In the genomic region with DNA sequence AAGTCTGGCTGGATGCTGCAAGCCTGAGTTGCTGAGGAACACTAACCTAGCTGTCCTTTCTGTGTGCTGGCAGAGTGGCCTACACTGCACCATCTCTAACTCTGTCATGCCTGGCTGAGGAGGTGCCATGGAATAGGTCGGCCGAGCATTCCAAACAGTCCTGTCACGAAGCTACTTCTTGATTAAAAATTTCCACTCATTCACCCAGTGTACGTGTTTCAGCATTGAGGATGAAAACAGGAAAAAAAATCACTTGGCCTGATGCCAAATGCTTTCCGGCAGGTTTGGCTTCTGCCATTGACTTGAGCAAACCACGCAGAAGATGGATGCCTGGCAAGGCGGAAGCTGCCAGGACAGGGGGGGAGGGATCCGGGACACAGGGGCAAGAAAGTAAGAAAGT, we compare ENCODE assay signal across 10 mouse cellular contexts. TPM values are rescaled to one million over a fixed set of nuclear protein-coding genes. Genes with fewer than 3 reads are reported as not detected.
DNase-seq lines count a peak whose midpoint lies in the region; ATAC-seq and TF ChIP-seq lines count a peak whose summit lies in the region.
"Had no signal": no experiment of that assay in that cellular context is flagged by ENCODE, and none has a peak within 500 bp of the region (broad histone marks: within the 10 kb centered on the region; RNA-seq: fewer than 3 reads in every experiment).

No protein-coding gene starts in this region.

- ATAC-seq in hindbrain, embryonic 14.5 days (ENCODE audit: low FRiP score): peak; percentile 74; the same call in 1 of the 2 replicates
- no peak for ATAC-seq in hindbrain, embryonic 11.5 days (ENCODE audit: low FRiP score)
- peak; percentile 96 for ATAC-seq in Patski

- H3K36me3 ChIP-seq in hindbrain, embryonic 14.5 days (replicated peaks; ENCODE audit: control insufficient read depth, insufficient read depth): no peaks in the 10 kb centered on the region
- no peaks in the 10 kb centered on the region for H3K36me3 ChIP-seq in hindbrain, embryonic 11.5 days (ENCODE audit: control insufficient read depth, insufficient read depth, low read length)
- H3K36me3 ChIP-seq: midbrain, embryonic 12.5 days had no signal

- POLR2A ChIA-PET in Patski (lab: Charles Lee): interaction anchor here (1.4 kb wide), 1 partner anchor 94 kb away, joined by 6 read pairs; no protein-coding TSS in a partner anchor

- no peaks in the 10 kb centered on the region for H3K9me3 ChIP-seq in hindbrain, embryonic 14.5 days (ENCODE audit: control insufficient read depth, low read length)
- H3K9me3 ChIP-seq in hindbrain, embryonic 11.5 days (ENCODE audit: control insufficient read depth, low read length): no peaks in the 10 kb centered on the region
- H3K9me3 ChIP-seq: midbrain, embryonic 12.5 days had no signal

- H3K27me3 ChIP-seq in hindbrain, embryonic 14.5 days (ENCODE audit: control insufficient read depth, insufficient read depth, low read length): no peaks in the 10 kb centered on the region
- H3K27me3 ChIP-seq in hindbrain, embryonic 11.5 days (ENCODE audit: control insufficient read depth, insufficient read depth, low read length): no peaks in the 10 kb centered on the region
- no peaks in the 10 kb centered on the region for H3K27me3 ChIP-seq in Patski
- H3K27me3 ChIP-seq: midbrain, embryonic 12.5 days had no signal

- CTCF ChIA-PET in Patski (lab: Charles Lee): interaction anchor here (1.9 to 2.2 kb wide), 2 partner anchors 56 to 95 kb away, joined by 7 to 8 read pairs; no protein-coding TSS in a partner anchor

- H3K4me3 ChIP-seq in hindbrain, embryonic 14.5 days (replicated peaks; ENCODE audit: low read length): no peak overlapping the region
- H3K4me3 ChIP-seq in hindbrain, embryonic 11.5 days (ENCODE audit: low read depth, low read length): no peak overlapping the region
- H3K4me3 ChIP-seq: midbrain, embryonic 12.5 days had no signal

- peak; percentile 55 for DNase-seq in hindbrain, embryonic 14.5 days (ENCODE audit: low spot score)
- DNase-seq in hindbrain, embryonic 11.5 days (ENCODE audit: low spot score): no peak
- DNase-seq in Patski (ENCODE audit: low read depth, low spot score): peak; percentile 86
- DNase-seq in cerebellum, adult 9-11 months: peak; percentile 81
- peak; percentile 59 for DNase-seq in kidney, adult 9 months
- no peak for DNase-seq in gastrocnemius, adult 8-10 months (ENCODE audit: low spot score in 2 of 2)
- no peak for DNase-seq in ovary, postnatal 36 days (ENCODE audit: low spot score)
- no peak for DNase-seq in frontal cortex, postnatal 14 days (ENCODE audit: low spot score in 2 of 2)

- 41% methylated on average over 8 of the region's 8 CpGs for WGBS in hindbrain, embryonic 14.5 days
- 78% methylated on average over 8 of the region's 8 CpGs for WGBS in hindbrain, embryonic 11.5 days

- H3K4me1 ChIP-seq in hindbrain, embryonic 14.5 days (replicated peaks; ENCODE audit: control insufficient read depth, insufficient read depth, low read length): no peaks in the 10 kb centered on the region
- H3K4me1 ChIP-seq in hindbrain, embryonic 11.5 days (replicated peaks; ENCODE audit: control insufficient read depth, insufficient read depth, low read length): no peaks in the 10 kb centered on the region
- H3K4me1 ChIP-seq: midbrain, embryonic 12.5 days had no signal

- H3K27ac ChIP-seq in hindbrain, embryonic 14.5 days: no peak overlapping the region
- H3K27ac ChIP-seq in hindbrain, embryonic 11.5 days (ENCODE audit: low read depth, low read length): no peak overlapping the region
- H3K27ac ChIP-seq: midbrain, embryonic 12.5 days had no signal

- H3K4me2 ChIP-seq in hindbrain, embryonic 14.5 days (replicated peaks): no peak overlapping the region
- no peak overlapping the region for H3K4me2 ChIP-seq in hindbrain, embryonic 11.5 days (replicated peaks; ENCODE audit: low read depth, low read length)
- H3K4me2 ChIP-seq: midbrain, embryonic 12.5 days had no signal

- no peak for TF ChIP-seq CTCF in Patski (IDR thresholded peaks at IDR 0.05)

- no peak overlapping the region for H3K9ac ChIP-seq in hindbrain, embryonic 14.5 days
- no peak overlapping the region for H3K9ac ChIP-seq in hindbrain, embryonic 11.5 days (ENCODE audit: low read depth, low read length)
- H3K9ac ChIP-seq: midbrain, embryonic 12.5 days had no signal

- in situ Hi-C loops in Patski (cut with MboI; ENCODE audit: low pct_unique_long_range_greater_than_20kb): no loop called here

RNA-seq across cellular contexts. Expression of gene Dnm3, which starts 24.3 kb away (rescaled TPM):
- polyA plus RNA-seq in hindbrain, embryonic 14.5 days (2014; fragmentation: Nextera tagmentation; extraction: Ambion mirVana): 70.0 and 71.6 TPM in 2 replicates
- 12.0 TPM in 2 replicates for polyA plus RNA-seq in hindbrain, embryonic 11.5 days (2014; fragmentation: Nextera tagmentation; extraction: Ambion mirVana)
- 35.6 TPM for polyA plus RNA-seq in Patski (2021)
- 1 to 10 TPM; 4.6 to 7.6 (median 6.2) TPM for total RNA-seq in gastrocnemius, adult 8-10 months (2022)
- total RNA-seq: common myeloid progenitor, adult 5-6 weeks had no signal

Comparison
In these comparisons a context has a peak if more than half of its experiments do, and no peak if none do; other contexts are left out.
1. DNase-seq: peak in hindbrain, embryonic 14.5 days (single experiment), Patski (single experiment), cerebellum, adult 9-11 months (single experiment) and kidney, adult 9 months (single experiment); none in hindbrain, embryonic 11.5 days (single experiment), gastrocnemius, adult 8-10 months (0 of 2), ovary, postnatal 36 days (single experiment) and frontal cortex, postnatal 14 days (0 of 2).